Mouse (Mus musculus): ENCODE measurements around the gene Cep63. TPM values are rescaled to one million over a fixed set of nuclear protein-coding genes. Genes with fewer than 3 reads are reported as not detected.

Gene Cep63
- polyA plus RNA-seq, 1 experiment: 8.8 TPM

DNA sequence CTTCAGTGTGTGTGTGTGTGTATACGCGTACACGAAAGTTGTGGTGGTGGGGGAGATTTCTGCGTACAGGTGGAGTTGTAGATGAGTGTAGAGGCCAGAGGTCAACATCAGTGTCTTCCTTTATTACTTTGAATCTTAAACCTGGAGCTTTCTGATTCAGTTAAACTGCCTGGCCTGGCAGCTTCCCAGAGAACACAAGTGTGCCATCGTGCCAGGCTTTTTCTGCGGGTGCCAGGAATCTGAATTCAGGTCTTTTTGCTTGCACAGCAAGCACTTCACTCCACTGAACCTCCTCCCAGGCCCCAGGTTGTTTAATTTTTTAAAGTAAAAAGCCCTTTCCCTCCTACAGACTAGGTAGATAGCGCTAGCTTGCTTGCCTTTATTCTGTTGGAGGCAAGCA, 1.1 kb upstream of the Cep63 start:
- H3K4me3 ChIP-seq: peak overlapping the region; percentile 59
- no peaks in the 10 kb centered on the region for H3K27me3 ChIP-seq (ENCODE audit: control insufficient read depth, insufficient read depth, insufficient read length)
- no peak overlapping the region for H3ac ChIP-seq (ENCODE audit: control insufficient read depth, insufficient read length)
- peaks cover 25% of the 10 kb centered on the region for H3K79me2 ChIP-seq (ENCODE audit: control insufficient read depth, insufficient read depth)
- no peaks in the 10 kb centered on the region for H3K36me3 ChIP-seq (ENCODE audit: control insufficient read depth, insufficient read depth)
- TF ChIP-seq MYOG (IDR thresholded peaks at IDR 0.05; ENCODE audit: control insufficient read depth in 1 of 3, insufficient read depth in 1 of 3, insufficient read length in 2 of 3, low read depth in 2 of 3) (no peak), SRF (IDR thresholded peaks at IDR 0.05; ENCODE audit: control insufficient read depth, insufficient read length, low read depth) (no peak), CEBPB (IDR thresholded peaks at IDR 0.05; ENCODE audit: insufficient read depth, poor library complexity, severe bottlenecking) (no peak), POLR2AphosphoS2 (IDR thresholded peaks at IDR 0.05; ENCODE audit: insufficient read length, low read depth) (no peak)
- H3K4me2 ChIP-seq (ENCODE audit: low read depth): peak overlapping the region; percentile 85

- no peak for TF ChIP-seq TCF12 (IDR thresholded peaks at IDR 0.05; ENCODE audit: insufficient read depth, poor library complexity, severe bottlenecking)
- no peak for TF ChIP-seq MYOG (IDR thresholded peaks at IDR 0.05; ENCODE audit: control insufficient read depth in 1 of 3, insufficient read depth in 1 of 3, insufficient read length in 2 of 3, low read depth in 2 of 3)
- no peak for TF ChIP-seq SRF (IDR thresholded peaks at IDR 0.05; ENCODE audit: control insufficient read depth, insufficient read length, low read depth)
- no peak for TF ChIP-seq MAX (IDR thresholded peaks at IDR 0.05; ENCODE audit: low read depth)
- TF ChIP-seq POLR2AphosphoS2 (IDR thresholded peaks at IDR 0.05; ENCODE audit: insufficient read length, low read depth): no peak
- no peak for TF ChIP-seq CEBPB (IDR thresholded peaks at IDR 0.05; ENCODE audit: insufficient read depth, poor library complexity, severe bottlenecking)
- TF ChIP-seq REST (IDR thresholded peaks at IDR 0.05; ENCODE audit: insufficient read depth, insufficient read length): no peak
- TF ChIP-seq POLR2A (IDR thresholded peaks at IDR 0.05; ENCODE audit: insufficient read length, low read depth): no peak
- no peak for TF ChIP-seq E2F4 (IDR thresholded peaks at IDR 0.05; ENCODE audit: insufficient read depth)
- no peak for TF ChIP-seq TCF3 (IDR thresholded peaks at IDR 0.05; ENCODE audit: insufficient read length, low read depth)
- Histone ChIP-seq H3K4me2 (ENCODE audit: low read depth) (peak overlapping the region; percentile 85), H3K27me3 (ENCODE audit: control insufficient read depth, insufficient read depth, insufficient read length) (no peaks in the 10 kb centered on the region), H3K79me2 (ENCODE audit: control insufficient read depth, insufficient read depth) (peaks cover 25% of the 10 kb centered on the region), H3K36me3 (ENCODE audit: control insufficient read depth, insufficient read depth) (no peaks in the 10 kb centered on the region), H3ac (ENCODE audit: control insufficient read depth, insufficient read length) (peak overlapping the region; percentile 98), H3K4me3 (peak overlapping the region; percentile 59)
Measured at GRCm38 (mm10) chr9:102626839-102627225, 498 bp upstream of the Cep63 start.

DNA sequence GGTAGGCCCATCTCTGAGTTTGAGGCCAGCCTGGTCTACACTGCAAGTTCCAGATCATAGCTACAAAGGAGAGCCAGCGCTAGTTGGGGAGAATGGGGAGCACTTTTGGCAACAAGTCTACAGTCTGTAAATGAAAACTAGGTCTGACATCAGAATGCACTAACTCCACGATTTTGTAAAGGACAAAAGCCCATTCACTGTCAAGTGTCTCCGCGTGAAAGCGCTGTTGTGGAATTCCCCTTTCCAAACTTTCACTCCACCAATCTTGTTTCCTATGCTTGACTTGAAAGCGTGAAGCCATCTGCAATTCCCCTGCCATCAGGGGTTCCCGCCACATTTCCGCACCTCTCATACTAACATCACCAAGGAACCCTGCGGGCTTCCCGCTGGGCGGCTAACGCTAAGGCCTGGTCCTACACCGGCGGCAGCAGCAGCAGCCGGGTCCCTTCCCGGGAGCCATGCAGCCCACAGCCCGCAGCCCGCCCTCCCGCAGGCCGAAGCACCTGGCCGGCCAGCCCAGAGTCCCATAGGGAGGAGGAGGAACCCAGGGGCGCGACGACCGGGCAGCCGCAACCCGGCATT, 842 bp downstream of the Cep63 start:
- Histone ChIP-seq H3K27me3 (ENCODE audit: control insufficient read depth, insufficient read depth, insufficient read length) (no peaks in the 10 kb centered on the region), H3K79me2 (ENCODE audit: control insufficient read depth, insufficient read depth) (peaks cover 25% of the 10 kb centered on the region), H3K36me3 (ENCODE audit: control insufficient read depth, insufficient read depth) (no peaks in the 10 kb centered on the region), H3ac (ENCODE audit: control insufficient read depth, insufficient read length) (peak overlapping the region; percentile 98), H3K4me2 (ENCODE audit: low read depth) (peak overlapping the region; percentile 95), H3K4me3 (peak overlapping the region; percentile 59)
- TF ChIP-seq E2F4 (IDR thresholded peaks at IDR 0.05; ENCODE audit: insufficient read depth) (no peak), POLR2AphosphoS2 (IDR thresholded peaks at IDR 0.05; ENCODE audit: insufficient read length, low read depth) (no peak), TCF3 (IDR thresholded peaks at IDR 0.05; ENCODE audit: insufficient read length, low read depth) (no peak), USF1 (IDR thresholded peaks at IDR 0.05; ENCODE audit: low read depth) (no peak), TCF12 (IDR thresholded peaks at IDR 0.05; ENCODE audit: insufficient read depth, poor library complexity, severe bottlenecking) (no peak), MAX (IDR thresholded peaks at IDR 0.05; ENCODE audit: low read depth) (no peak), MYOG (IDR thresholded peaks at IDR 0.05; ENCODE audit: control insufficient read depth in 1 of 3, insufficient read depth in 1 of 3, insufficient read length in 2 of 3, low read depth in 2 of 3) (peak in 2 of 3 experiments; percentile 8 to 40)

DNA sequence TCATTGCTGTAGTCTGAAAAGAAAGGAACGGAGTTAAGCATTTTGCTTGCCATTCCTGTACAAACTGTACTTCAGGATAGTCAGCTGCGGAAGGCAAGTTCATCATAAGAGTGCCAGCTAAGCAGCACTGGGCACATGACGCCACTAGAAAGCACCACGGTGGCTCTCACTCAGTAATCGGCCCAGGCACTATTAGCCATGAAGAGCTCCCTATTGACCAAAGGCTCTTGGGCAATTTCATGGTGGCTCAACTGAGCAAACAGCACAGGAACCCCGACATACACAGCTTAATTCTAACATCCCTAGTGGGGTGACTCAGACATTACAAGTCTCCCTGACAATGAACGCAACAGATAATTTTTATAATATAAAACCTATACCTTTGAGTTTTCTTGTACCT, 2.8 kb downstream of the Cep63 start:
- Histone ChIP-seq H3K79me2 (ENCODE audit: control insufficient read depth, insufficient read depth) (peaks cover 25% of the 10 kb centered on the region), H3ac (ENCODE audit: control insufficient read depth, insufficient read length) (no peak overlapping the region), H3K36me3 (ENCODE audit: control insufficient read depth, insufficient read depth) (no peaks in the 10 kb centered on the region), H3K4me2 (ENCODE audit: low read depth) (no peak overlapping the region), H3K27me3 (ENCODE audit: control insufficient read depth, insufficient read depth, insufficient read length) (no peaks in the 10 kb centered on the region), H3K4me3 (no peak overlapping the region)
- TF ChIP-seq E2F4 (IDR thresholded peaks at IDR 0.05; ENCODE audit: insufficient read depth) (no peak), SRF (IDR thresholded peaks at IDR 0.05; ENCODE audit: control insufficient read depth, insufficient read length, low read depth) (no peak), POLR2AphosphoS2 (IDR thresholded peaks at IDR 0.05; ENCODE audit: insufficient read length, low read depth) (no peak), POLR2A (IDR thresholded peaks at IDR 0.05; ENCODE audit: insufficient read length, low read depth) (no peak), MAX (IDR thresholded peaks at IDR 0.05; ENCODE audit: low read depth) (no peak), USF1 (IDR thresholded peaks at IDR 0.05; ENCODE audit: low read depth) (no peak), CEBPB (IDR thresholded peaks at IDR 0.05; ENCODE audit: insufficient read depth, poor library complexity, severe bottlenecking) (no peak), MYOG (IDR thresholded peaks at IDR 0.05; ENCODE audit: control insufficient read depth in 1 of 3, insufficient read depth in 1 of 3, insufficient read length in 2 of 3, low read depth in 2 of 3) (no peak), TCF12 (IDR thresholded peaks at IDR 0.05; ENCODE audit: insufficient read depth, poor library complexity, severe bottlenecking) (no peak), TCF3 (IDR thresholded peaks at IDR 0.05; ENCODE audit: insufficient read length, low read depth) (no peak), REST (IDR thresholded peaks at IDR 0.05; ENCODE audit: insufficient read depth, insufficient read length) (no peak), MYOD1 (IDR thresholded peaks at IDR 0.05; ENCODE audit: control insufficient read depth in 1 of 3, insufficient read length in 2 of 3, low read depth in 2 of 3) (no peak)

- H3K27me3 ChIP-seq (ENCODE audit: control insufficient read depth, insufficient read depth, insufficient read length): no peaks in the 10 kb centered on the region
- no peak overlapping the region for H3K4me3 ChIP-seq
- TF ChIP-seq REST (IDR thresholded peaks at IDR 0.05; ENCODE audit: insufficient read depth, insufficient read length) (no peak), MAX (IDR thresholded peaks at IDR 0.05; ENCODE audit: low read depth) (no peak), TCF12 (IDR thresholded peaks at IDR 0.05; ENCODE audit: insufficient read depth, poor library complexity, severe bottlenecking) (no peak), MYOG (IDR thresholded peaks at IDR 0.05; ENCODE audit: control insufficient read depth in 1 of 3, insufficient read depth in 1 of 3, insufficient read length in 2 of 3, low read depth in 2 of 3) (no peak), CEBPB (IDR thresholded peaks at IDR 0.05; ENCODE audit: insufficient read depth, poor library complexity, severe bottlenecking) (no peak), POLR2AphosphoS2 (IDR thresholded peaks at IDR 0.05; ENCODE audit: insufficient read length, low read depth) (no peak), USF1 (IDR thresholded peaks at IDR 0.05; ENCODE audit: low read depth) (no peak), E2F4 (IDR thresholded peaks at IDR 0.05; ENCODE audit: insufficient read depth) (no peak), TCF3 (IDR thresholded peaks at IDR 0.05; ENCODE audit: insufficient read length, low read depth) (no peak), POLR2A (IDR thresholded peaks at IDR 0.05; ENCODE audit: insufficient read length, low read depth) (no peak), SRF (IDR thresholded peaks at IDR 0.05; ENCODE audit: control insufficient read depth, insufficient read length, low read depth) (no peak), MYOD1 (IDR thresholded peaks at IDR 0.05; ENCODE audit: control insufficient read depth in 1 of 3, insufficient read length in 2 of 3, low read depth in 2 of 3) (no peak)
- no peak overlapping the region for H3K4me2 ChIP-seq (ENCODE audit: low read depth)
- no peak overlapping the region for H3ac ChIP-seq (ENCODE audit: control insufficient read depth, insufficient read length)
- H3K36me3 ChIP-seq (ENCODE audit: control insufficient read depth, insufficient read depth): no peaks in the 10 kb centered on the region
- H3K79me2 ChIP-seq (ENCODE audit: control insufficient read depth, insufficient read depth): peaks cover 25% of the 10 kb centered on the region
Measured at GRCm38 (mm10) chr9:102622876-102623275, 3.5 kb downstream of the Cep63 start.

Measured in myocyte (in vitro differentiated cells).